Mouse (Mus musculus): Measurements from ENCODE around the gene Fgfrl1.
A peak's percentile ranks its signal among the peaks of the same experiment; 100 is the strongest.

The Fgfrl1 gene

GRCm38 (mm10) chr5:108700346-108700745 lies 8.2 kb downstream of the Fgfrl1 start:
- no peak for DNase-seq (ENCODE audit: low spot score)

- no peak for DNase-seq (ENCODE audit: low spot score)
These were observed 9.3 kb downstream of the Fgfrl1 start for GRCm38 (mm10) chr5:108701341-108702021.

GRCm38 (mm10) chr5:108703754-108704626 lies 11.8 kb downstream of the Fgfrl1 start:
- DNase-seq (ENCODE audit: low spot score) = no peak

- no peak for DNase-seq (ENCODE audit: low spot score)
These were observed 15.6 kb downstream of the Fgfrl1 start for GRCm38 (mm10) chr5:108707758-108708157.

GRCm38 (mm10) chr5:108708419-108708818 lies 16.2 kb downstream of the Fgfrl1 start:
- peak; percentile 29 for DNase-seq (ENCODE audit: low spot score)

GRCm38 (mm10) chr5:108708981-108709731 lies 17.0 kb downstream of the Fgfrl1 start:
- no peak for DNase-seq (ENCODE audit: low spot score)

- DNase-seq (ENCODE audit: low spot score) = no peak
These were observed 19.8 kb downstream of the Fgfrl1 start for GRCm38 (mm10) chr5:108711968-108712367.

GRCm38 (mm10) chr5:108713096-108713495 lies 20.9 kb downstream of the Fgfrl1 start:
- DNase-seq (ENCODE audit: low spot score) = peak; percentile 90

- peak; percentile 94 for DNase-seq (ENCODE audit: low spot score)
These were observed 21.5 kb downstream of the Fgfrl1 start for GRCm38 (mm10) chr5:108713691-108714090.

GRCm38 (mm10) chr5:108714149-108714548 lies 22.0 kb downstream of the Fgfrl1 start:
- peak; percentile 92 for DNase-seq (ENCODE audit: low spot score)

- no peak for DNase-seq (ENCODE audit: low spot score)
These were observed 23.8 kb downstream of the Fgfrl1 start for GRCm38 (mm10) chr5:108715974-108716373.

- peak; percentile 58 for DNase-seq (ENCODE audit: low spot score)
These were observed 25.9 kb downstream of the Fgfrl1 start for GRCm38 (mm10) chr5:108718051-108718450.

GRCm38 (mm10) chr5:108719761-108720160 lies 27.6 kb downstream of the Fgfrl1 start:
- DNase-seq (ENCODE audit: low spot score) = no peak

- peak; percentile 90 for DNase-seq (ENCODE audit: low spot score)
These were observed 31.8 kb downstream of the Fgfrl1 start for GRCm38 (mm10) chr5:108724006-108724405.

- DNase-seq (ENCODE audit: low spot score) = peak; percentile 75
These were observed 34.5 kb downstream of the Fgfrl1 start for GRCm38 (mm10) chr5:108726557-108727248.

GRCm38 (mm10) chr5:108727425-108727824 lies 35.2 kb downstream of the Fgfrl1 start:
- no peak for DNase-seq (ENCODE audit: low spot score)

GRCm38 (mm10) chr5:108741844-108742243 lies 49.7 kb downstream of the Fgfrl1 start:
- no peak for DNase-seq (ENCODE audit: low spot score)

- no peak for DNase-seq (ENCODE audit: low spot score)
These were observed 50.4 kb downstream of the Fgfrl1 start for GRCm38 (mm10) chr5:108742596-108742995.

GRCm38 (mm10) chr5:108743856-108744255 lies 51.7 kb downstream of the Fgfrl1 start:
- peak; percentile 76 for DNase-seq (ENCODE audit: low spot score)

GRCm38 (mm10) chr5:108744629-108745028 lies 52.4 kb downstream of the Fgfrl1 start:
- no peak for DNase-seq (ENCODE audit: low spot score)

GRCm38 (mm10) chr5:108750328-108751210 lies 58.4 kb downstream of the Fgfrl1 start:
- DNase-seq (ENCODE audit: low spot score) = no peak
